Mouse (Mus musculus) cerebellum, adult 9-10 months (tissue): ENCODE data around the gene Frem2.

Source experiments
- DNase-seq: peaks from one replicate; pipeline ENCODE4 v3.0.0; 2022

Frem2 gene

GRCm38 (mm10) chr3:53465330-53465729 is 191.8 kb downstream of the Frem2 start:
- no peak for DNase-seq

GRCm38 (mm10) chr3:53464146-53464698 is 192.9 kb downstream of the Frem2 start:
- no peak for DNase-seq
